Mouse (Mus musculus) B cell, adult 2 months (primary cell): ENCODE results near the gene Col25a1.

Experiments
- DNase-seq, 2 experiments: peaks; one replicate each; pipeline ENCODE4 v3.0.0; 2022

The Col25a1 gene

GRCm38 (mm10) chr3:130387156-130387555, 255.9 kb downstream of the Col25a1 start:
- DNase-seq: no peak

GRCm38 (mm10) chr3:130389261-130389975, 258.1 kb downstream of the Col25a1 start:
- no peak for DNase-seq

- no peak for DNase-seq
These were observed 265.3 kb downstream of the Col25a1 start for GRCm38 (mm10) chr3:130396636-130397035.

- no peak for DNase-seq
These were observed 269.6 kb downstream of the Col25a1 start for GRCm38 (mm10) chr3:130400716-130401559.

GRCm38 (mm10) chr3:130401560-130401852, 270.2 kb downstream of the Col25a1 start:
- DNase-seq: no peak

GRCm38 (mm10) chr3:130404525-130405409, 273.5 kb downstream of the Col25a1 start:
- DNase-seq: no peak

- DNase-seq: no peak
These were observed 275.9 kb downstream of the Col25a1 start for GRCm38 (mm10) chr3:130407201-130407600.

- no peak for DNase-seq
These were observed 281.9 kb downstream of the Col25a1 start for GRCm38 (mm10) chr3:130413239-130413638.

GRCm38 (mm10) chr3:130418951-130419350, 287.6 kb downstream of the Col25a1 start:
- DNase-seq: no peak

- no peak for DNase-seq
These were observed 297.5 kb downstream of the Col25a1 start for GRCm38 (mm10) chr3:130428796-130429195.

GRCm38 (mm10) chr3:130430052-130430451, 298.8 kb downstream of the Col25a1 start:
- no peak for DNase-seq

GRCm38 (mm10) chr3:130432818-130433217, 301.5 kb downstream of the Col25a1 start:
- DNase-seq: no peak

- DNase-seq: no peak
These were observed 305.7 kb downstream of the Col25a1 start for GRCm38 (mm10) chr3:130436956-130437355.

GRCm38 (mm10) chr3:130439767-130440166, 308.5 kb downstream of the Col25a1 start:
- no peak for DNase-seq

GRCm38 (mm10) chr3:130440689-130441088, 309.4 kb downstream of the Col25a1 start:
- DNase-seq: no peak

GRCm38 (mm10) chr3:130443842-130444627, 312.7 kb downstream of the Col25a1 start:
- no peak for DNase-seq

GRCm38 (mm10) chr3:130449864-130450263, 318.6 kb downstream of the Col25a1 start:
- DNase-seq: no peak

- DNase-seq: no peak
These were observed 334.1 kb downstream of the Col25a1 start for GRCm38 (mm10) chr3:130465371-130465770.

- no peak for DNase-seq
These were observed 342.0 kb downstream of the Col25a1 start for GRCm38 (mm10) chr3:130473211-130473768.

- DNase-seq: no peak
These were observed 342.7 kb downstream of the Col25a1 start for GRCm38 (mm10) chr3:130473970-130474369.

GRCm38 (mm10) chr3:130482513-130482912, 351.2 kb downstream of the Col25a1 start:
- DNase-seq: no peak

GRCm38 (mm10) chr3:130488839-130489238, 357.5 kb downstream of the Col25a1 start:
- DNase-seq: no peak
